ENCODE assay signal across 20 mouse cellular contexts in the genomic region with DNA sequence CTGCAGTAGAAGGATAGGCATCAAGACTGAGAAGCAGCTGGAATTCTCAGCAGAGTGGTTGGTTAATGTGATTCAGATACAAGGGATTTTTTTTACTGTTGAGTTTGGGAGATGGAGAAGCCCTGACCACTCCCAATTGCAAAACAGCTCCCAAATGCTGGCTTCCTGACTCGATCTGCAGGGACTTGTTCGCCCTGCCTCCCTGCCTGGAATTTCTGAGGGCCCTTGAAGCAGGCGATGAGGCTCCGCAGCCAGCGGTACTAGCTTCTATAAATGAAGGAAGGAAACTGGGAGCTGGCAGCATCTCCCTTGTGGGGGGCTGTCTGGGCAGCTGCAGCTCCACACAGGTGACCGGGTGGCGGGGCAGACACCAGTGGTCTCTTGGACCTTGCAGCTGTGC. TPM values are rescaled to one million over a fixed set of nuclear protein-coding genes. Genes with fewer than 3 reads are reported as not detected.
DNase-seq lines count a peak whose midpoint lies in the region; ATAC-seq and TF ChIP-seq lines count a peak whose summit lies in the region.
"Had no signal": no experiment of that assay in that cellular context is flagged by ENCODE, and none has a peak within 500 bp of the region (broad histone marks: within the 10 kb centered on the region; RNA-seq: fewer than 3 reads in every experiment).

No protein-coding gene starts in this region.

- no peak overlapping the region for H3K4me2 ChIP-seq in liver, postnatal 0 days (ENCODE audit: low read depth, low read length)
- H3K4me2 ChIP-seq: forebrain, embryonic 15.5 days; heart, embryonic 15.5 days; liver, embryonic 12.5 days; neural tube, embryonic 13.5 days had no signal

- no peak overlapping the region for H3K4me3 ChIP-seq in heart, embryonic 10.5 days
- no peak overlapping the region for H3K4me3 ChIP-seq in lung, adult 2 months (replicated peaks; ENCODE audit: extremely low read depth, low read depth, low read length)
- H3K4me3 ChIP-seq in liver, postnatal 0 days (ENCODE audit: low read depth, low read length): no peak overlapping the region
- H3K4me3 ChIP-seq: forebrain, embryonic 15.5 days; heart, embryonic 15.5 days; hindbrain, embryonic 10.5 days; liver, embryonic 12.5 days; neural tube, embryonic 13.5 days had no signal

- H3K9ac ChIP-seq in liver, postnatal 0 days (replicated peaks): no peak overlapping the region
- H3K9ac ChIP-seq: forebrain, embryonic 15.5 days; heart, embryonic 15.5 days; liver, embryonic 12.5 days; neural tube, embryonic 13.5 days had no signal

- no peaks in the 10 kb centered on the region for H3K9me3 ChIP-seq in heart, embryonic 10.5 days
- H3K9me3 ChIP-seq in liver, postnatal 0 days (ENCODE audit: low read length): no peaks in the 10 kb centered on the region
- H3K9me3 ChIP-seq: forebrain, embryonic 15.5 days; heart, embryonic 15.5 days; hindbrain, embryonic 10.5 days; liver, embryonic 12.5 days; neural tube, embryonic 13.5 days had no signal

- H3K4me1 ChIP-seq in heart, embryonic 10.5 days: peaks cover 55% of the 10 kb centered on the region
- peaks cover 9% of the 10 kb centered on the region for H3K4me1 ChIP-seq in lung, adult 2 months (ENCODE audit: control insufficient read depth, insufficient read depth, low read length)
- peaks cover 17% of the 10 kb centered on the region for H3K4me1 ChIP-seq in liver, postnatal 0 days (ENCODE audit: insufficient read depth)

- peak overlapping the region; percentile 71; the same call in 1 of the 2 replicates for H3K27ac ChIP-seq in heart, embryonic 10.5 days
- H3K27ac ChIP-seq in liver, postnatal 0 days (ENCODE audit: low read depth): no peak overlapping the region
- H3K27ac ChIP-seq: forebrain, embryonic 15.5 days; hindbrain, embryonic 10.5 days; liver, embryonic 12.5 days; neural tube, embryonic 13.5 days had no signal

- H3K36me3 ChIP-seq in heart, embryonic 10.5 days: peaks cover 47% of the 10 kb centered on the region
- peaks cover 32% of the 10 kb centered on the region for H3K36me3 ChIP-seq in liver, postnatal 0 days (replicated peaks; ENCODE audit: insufficient read depth, low read length)
- H3K36me3 ChIP-seq: forebrain, embryonic 15.5 days had no signal

- TF ChIP-seq POLR2A in lung, adult 2 months (IDR thresholded peaks at IDR 0.05; ENCODE audit: borderline replicate concordance, extremely low read depth, low read depth, low read length): no peak

- no peak for TF ChIP-seq CTCF in lung, adult 2 months (IDR thresholded peaks at IDR 0.05; ENCODE audit: insufficient read depth, low read length)
- TF ChIP-seq CTCF in liver, postnatal 0 days (IDR thresholded peaks at IDR 0.05; ENCODE audit: low read depth): no peak

- no peak for TF ChIP-seq EP300 in liver, postnatal 0 days (IDR thresholded peaks at IDR 0.05; ENCODE audit: low read depth)

- DNase-seq in heart, embryonic 10.5 days (ENCODE audit: low spot score): no peak
- DNase-seq in heart, postnatal 4 days: no peak
- DNase-seq in ovary, postnatal 36 days (ENCODE audit: low spot score): peak; percentile 19
- no peak for DNase-seq in ovary, adult 18-20 months (ENCODE audit: low spot score)
- peak; percentile 31 for DNase-seq in lung, adult 2 months
- DNase-seq in lung, postnatal 36 days: peak; percentile 46
- no peak for DNase-seq in right cerebral cortex, postnatal 36 days (ENCODE audit: low spot score in 2 of 2)
- no peak for DNase-seq in liver, postnatal 0 days
- DNase-seq: cerebellum, adult 2 months; cerebellum, postnatal 36 days; kidney, adult 8-10 months; kidney, postnatal 25 days; midbrain, embryonic 14.5 days; spleen, adult 18-20 months; thymus, postnatal 36 days had no signal

- no peaks in the 10 kb centered on the region for H3K27me3 ChIP-seq in heart, embryonic 10.5 days (ENCODE audit: insufficient read depth, poor library complexity, severe bottlenecking)
- H3K27me3 ChIP-seq in liver, postnatal 0 days (ENCODE audit: insufficient read depth, low read length): no peaks in the 10 kb centered on the region
- H3K27me3 ChIP-seq: forebrain, embryonic 15.5 days; heart, embryonic 15.5 days; liver, embryonic 12.5 days; neural tube, embryonic 13.5 days had no signal

- WGBS in heart, embryonic 10.5 days: 55% methylated on average over 7 of the region's 7 CpGs
- 26% methylated on average over 7 of the region's 7 CpGs for WGBS in lung, adult 2 months
- WGBS in liver, postnatal 0 days (ENCODE audit: insufficient replicate concordance): 88% methylated on average over 7 of the region's 7 CpGs

- no peak for ATAC-seq in liver, postnatal 0 days
- ATAC-seq: forebrain, embryonic 15.5 days had no signal

RNA-seq across cellular contexts. Expression of a gene that starts 10.5 kb away (rescaled TPM):
- polyA plus RNA-seq in heart, embryonic 10.5 days (2016; fragmentation: Nextera tagmentation; extraction: Ambion mirVana): 56.7 and 61.7 TPM in 2 replicates
- 10 to 100 TPM; 29.9 to 33.7 TPM for total RNA-seq in heart, postnatal 4 days (2021)
- polyA plus RNA-seq in lung, adult 2 months (2012; rRNA removed): 1.9 and 6.7 TPM in 2 replicates
- polyA plus RNA-seq in liver, postnatal 0 days (2015; fragmentation: Nextera tagmentation; extraction: Ambion mirVana): 5.0 and 5.7 TPM in 2 replicates

RNA-seq across cellular contexts. Expression of a gene that starts 16.3 kb away (rescaled TPM):
- 14.9 and 16.5 TPM in 2 replicates for polyA plus RNA-seq in heart, embryonic 10.5 days (2016; fragmentation: Nextera tagmentation; extraction: Ambion mirVana)
- 10 to 100 TPM; 33.2 to 33.3 TPM for total RNA-seq in heart, postnatal 4 days (2021)
- polyA plus RNA-seq in lung, adult 2 months (2012; rRNA removed): 11.9 and 16.8 TPM in 2 replicates
- polyA plus RNA-seq in liver, postnatal 0 days (2015; fragmentation: Nextera tagmentation; extraction: Ambion mirVana): 2.7 and 3.6 TPM in 2 replicates

Comparison
In these comparisons a context has a peak if more than half of its experiments do, and no peak if none do; other contexts are left out.
1. DNase-seq: peak in ovary, postnatal 36 days (single experiment), lung, adult 2 months (single experiment) and lung, postnatal 36 days (single experiment); none in heart, embryonic 10.5 days (single experiment), heart, postnatal 4 days (single experiment), ovary, adult 18-20 months (single experiment), right cerebral cortex, postnatal 36 days (0 of 2) and liver, postnatal 0 days (single experiment).